Mouse (Mus musculus): ENCODE data around the gene Fyb2.

DNA sequence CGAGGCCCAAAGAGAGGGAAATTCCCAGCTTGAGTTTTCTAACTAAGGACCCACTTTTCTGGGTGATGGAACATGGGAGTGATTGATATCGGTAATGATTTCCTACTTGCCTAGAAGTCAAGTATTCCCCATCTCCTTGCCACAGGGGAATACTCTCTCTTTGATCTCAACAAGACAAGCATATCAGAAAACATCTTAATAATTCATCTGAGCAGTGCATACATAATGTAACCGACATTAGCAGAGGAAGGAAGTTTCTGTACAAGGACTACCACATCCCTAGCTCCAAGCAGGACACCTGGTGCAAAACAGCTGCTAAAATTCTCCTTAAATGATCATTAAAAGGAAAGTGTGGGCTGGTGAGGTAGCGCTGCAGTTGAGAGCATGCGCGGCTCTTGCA, 8.2 kb upstream of the Fyb2 start:
- TF ChIP-seq MAFK (IDR thresholded peaks at IDR 0.05; ENCODE audit: insufficient read depth, low read depth, low read length) (no peak), ZC3H11A (IDR thresholded peaks at IDR 0.05; ENCODE audit: borderline replicate concordance, low read depth, low read length) (no peak)
